Mouse (Mus musculus) kidney, postnatal 0 days (tissue): Measurements from ENCODE around the gene Atp10a. TPM values are rescaled to one million over a fixed set of nuclear protein-coding genes. Genes with fewer than 3 reads are reported as not detected.

Experiments
- ATAC-seq: fragments of 200-750 bp; cut with Nextera tagmentation; replicated peaks from 2 replicates; pipeline ENCODE4 v1.8.0; 2017; ENCODE audit warnings: low read depth, moderate number of reproducible peaks, moderate TSS enrichment, moderate library complexity; ENCODE audit not compliant: low FRiP score
- DNase-seq: peaks from one replicate; pipeline ENCODE4 v3.0.0-alpha.2; 2016; ENCODE audit warnings: low spot score
- H3K27ac ChIP-seq: fragments of 300-500 bp; sonication (generic); 2 replicates; pipeline ENCODE4 v1.5.1; 2014; ENCODE audit warnings: mild to moderate bottlenecking
- H3K27me3 ChIP-seq: fragments of 300-500 bp; sonication (generic); 2 replicates; pipeline ENCODE4 v1.6.1; 2014; ENCODE audit warnings: low read length, mixed read lengths; ENCODE audit not compliant: insufficient read depth
- H3K36me3 ChIP-seq: fragments of 300-500 bp; sonication (generic); 2 replicates; pipeline ENCODE4 v1.6.1; 2014; ENCODE audit warnings: low read length, mixed read lengths; ENCODE audit not compliant: insufficient read depth
- H3K4me1 ChIP-seq: fragments of 300-500 bp; sonication (generic); replicated peaks from 2 replicates; pipeline ENCODE4 v1.6.1; 2014; ENCODE audit warnings: antibody characterized with exemption, low read length, mixed read lengths; ENCODE audit not compliant: insufficient read depth
- H3K4me2 ChIP-seq: fragments of 300-500 bp; sonication (generic); 2 replicates; pipeline ENCODE4 v1.6.1; 2014; ENCODE audit warnings: mild to moderate bottlenecking, low read length, moderate library complexity, mixed read lengths
- H3K4me3 ChIP-seq: fragments of 300-500 bp; sonication (generic); replicated peaks from 2 replicates; pipeline ENCODE4 v1.5.1; 2014; ENCODE audit warnings: low read depth, low read length
- H3K9ac ChIP-seq: fragments of 300-500 bp; sonication (generic); 2 replicates; pipeline ENCODE4 v1.6.1; 2014; ENCODE audit warnings: low read depth, low read length
- H3K9me3 ChIP-seq: fragments of 300-500 bp; sonication (generic); replicated peaks from 2 replicates; pipeline ENCODE4 v1.6.1; 2016; ENCODE audit warnings: low read length, inconsistent platforms, mixed read lengths
- CTCF ChIP-seq: IDR thresholded peaks from 2 replicates; pipeline ENCODE4 v1.5.1; 2016; ENCODE audit warnings: antibody characterized with exemption, low read depth, mild to moderate bottlenecking, moderate library complexity
- WGBS: fragments of 180-500 bp; shearing (Covaris S2); extraction: QIAGEN DNeasy Blood & Tissue Kit; methylation state at CpG from one replicate; pipeline ENCODE4 v1.1.7; 2014; 5-methylcytosine and 5-hydroxymethylcytosine counted together
- polyA plus RNA-seq: library from polyadenylated mRNA; unstranded; fragments of >200 nt; fragmentation: Nextera tagmentation; extraction: Ambion mirVana; gene quantifications from 2 replicates; pipeline ENCODE4 v1.2.1, GENCODE M21; 2015

Gene Atp10a
- polyA plus RNA-seq, 1 experiment from 2014 or later = 2.3 TPM

DNA sequence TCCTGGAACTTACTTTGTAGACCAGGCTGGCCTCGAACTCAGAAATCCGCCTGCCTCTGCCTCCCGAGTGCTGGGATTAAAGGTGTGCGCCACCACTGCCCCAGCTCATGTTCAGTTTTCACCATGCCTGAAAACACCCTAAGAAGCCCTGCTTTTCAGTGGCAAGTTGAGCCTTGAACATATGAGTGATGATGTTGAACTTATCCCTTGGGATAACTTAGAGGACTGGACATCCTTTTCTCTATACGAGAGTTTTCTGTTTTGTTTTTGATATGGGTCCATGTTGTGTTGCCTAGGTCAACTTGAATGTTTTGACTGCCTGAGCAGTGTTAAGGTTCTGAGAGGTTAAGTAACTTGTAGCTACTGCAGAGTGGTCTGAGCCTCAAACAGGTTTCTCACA is 4.7 kb downstream of the Atp10a start:
- H3K27ac ChIP-seq = no peak overlapping the region
- TF ChIP-seq CTCF = no peak
- no peaks in the 10 kb centered on the region for H3K27me3 ChIP-seq
- no peaks in the 10 kb centered on the region; the same call in 1 of the 2 replicates for H3K4me1 ChIP-seq
- DNase-seq = no peak
- H3K36me3 ChIP-seq = no peaks in the 10 kb centered on the region
- H3K9ac ChIP-seq = no peak overlapping the region
- H3K4me2 ChIP-seq = no peak overlapping the region
- 88% methylated on average over 5 of the region's 5 CpGs for WGBS
- no peaks in the 10 kb centered on the region for H3K9me3 ChIP-seq
- H3K4me3 ChIP-seq = no peak overlapping the region
- no peak for ATAC-seq

DNA sequence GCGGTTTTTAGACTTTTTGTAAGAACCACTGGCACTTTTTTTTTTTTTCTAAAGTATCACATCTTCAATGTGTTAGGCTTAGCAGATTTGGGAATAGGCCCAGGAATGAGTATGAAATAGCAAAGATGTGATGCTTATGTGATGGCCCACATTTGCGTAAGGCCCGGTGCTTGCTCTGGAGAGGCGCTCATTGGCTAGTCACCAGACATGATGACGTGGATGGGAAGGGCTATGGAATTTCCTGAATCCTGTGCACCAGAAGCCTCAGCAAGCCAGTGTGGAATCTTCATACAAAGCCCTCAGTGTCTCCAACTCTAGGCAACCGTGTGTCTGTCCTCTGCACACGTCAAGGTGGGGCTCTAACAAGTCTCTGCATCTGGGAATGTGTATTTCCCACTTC is 5.1 kb downstream of the Atp10a start:
- H3K9me3 ChIP-seq = no peaks in the 10 kb centered on the region
- no peak overlapping the region for H3K4me3 ChIP-seq
- no peak for TF ChIP-seq CTCF
- H3K4me2 ChIP-seq = no peak overlapping the region
- no peak for ATAC-seq
- no peak overlapping the region for H3K9ac ChIP-seq
- no peak for DNase-seq
- WGBS = 91% methylated on average over 7 of the region's 7 CpGs
- H3K4me1 ChIP-seq = no peaks in the 10 kb centered on the region; the same call in 1 of the 2 replicates
- no peak overlapping the region for H3K27ac ChIP-seq
- H3K27me3 ChIP-seq = no peaks in the 10 kb centered on the region
- no peaks in the 10 kb centered on the region for H3K36me3 ChIP-seq

DNA sequence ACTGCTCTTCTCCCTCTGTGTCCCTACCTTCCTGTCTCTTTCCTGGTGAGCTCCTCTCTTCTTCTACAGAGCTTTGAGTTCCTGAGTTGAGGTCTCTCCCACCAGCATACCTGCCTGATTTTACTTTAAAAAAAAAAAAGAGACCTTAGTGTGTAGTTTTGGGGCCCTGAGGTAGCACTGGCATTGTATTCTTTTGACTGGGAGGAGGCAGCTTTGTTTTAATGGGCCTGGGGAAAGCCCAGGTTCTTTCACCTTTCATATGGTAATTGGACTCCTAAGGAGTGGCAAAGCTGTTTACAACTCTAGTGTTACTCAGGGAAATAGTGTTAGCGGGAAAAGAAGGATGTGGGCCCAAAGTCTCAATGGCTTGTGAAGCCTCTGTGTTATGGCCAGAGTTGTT is 12.7 kb downstream of the Atp10a start:
- Histone ChIP-seq H3K27ac (no peak overlapping the region), H3K4me1 (no peaks in the 10 kb centered on the region), H3K4me3 (no peak overlapping the region), H3K4me2 (no peak overlapping the region), H3K36me3 (no peaks in the 10 kb centered on the region), H3K27me3 (no peaks in the 10 kb centered on the region), H3K9ac (no peak overlapping the region), H3K9me3 (no peaks in the 10 kb centered on the region)
- WGBS = 58% methylated on average over 1 of the region's 1 CpGs
- DNase-seq = no peak
- TF ChIP-seq CTCF = no peak
- ATAC-seq = no peak

DNA sequence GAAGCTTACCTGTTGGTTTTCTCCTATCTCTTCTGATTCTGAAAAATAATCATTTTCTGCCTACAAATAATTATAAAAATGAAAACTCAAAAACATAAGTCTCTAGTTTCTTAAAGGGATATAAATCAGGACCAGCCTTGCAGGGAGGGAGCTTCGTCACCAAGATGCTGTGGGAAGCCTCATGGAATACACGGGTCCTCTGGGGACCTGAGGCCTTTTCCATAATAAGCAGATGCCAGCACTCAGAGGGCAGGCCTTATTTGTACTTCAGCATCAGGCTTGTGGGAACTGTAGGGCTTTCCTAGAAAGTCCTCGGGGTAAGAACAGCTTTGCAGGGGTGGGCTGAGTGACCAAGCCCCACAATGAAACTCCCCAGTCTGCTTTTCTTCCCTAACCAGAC is 20.1 kb downstream of the Atp10a start:
- Histone ChIP-seq H3K4me3 (no peak overlapping the region), H3K27me3 (no peaks in the 10 kb centered on the region), H3K9me3 (no peaks in the 10 kb centered on the region), H3K27ac (no peak overlapping the region), H3K36me3 (no peaks in the 10 kb centered on the region), H3K9ac (no peak overlapping the region), H3K4me2 (no peak overlapping the region), H3K4me1 (no peaks in the 10 kb centered on the region)
- no peak for ATAC-seq
- DNase-seq = no peak
- TF ChIP-seq CTCF = no peak
- WGBS = 48% methylated on average over 3 of the region's 3 CpGs

GRCm38 (mm10) chr7:58677111-58677805 is 21.3 kb downstream of the Atp10a start:
- 44% methylated on average over 5 of the region's 5 CpGs for WGBS
- Histone ChIP-seq H3K4me2 (no peak overlapping the region), H3K4me3 (no peak overlapping the region), H3K27me3 (no peaks in the 10 kb centered on the region), H3K36me3 (no peaks in the 10 kb centered on the region), H3K9ac (no peak overlapping the region), H3K9me3 (no peaks in the 10 kb centered on the region), H3K27ac (no peak overlapping the region), H3K4me1 (no peaks in the 10 kb centered on the region)
- no peak for DNase-seq
- no peak for ATAC-seq
- 0 out of 2 replicates have a peak, but pooled peaks have one; percentile 3 for TF ChIP-seq CTCF

DNA sequence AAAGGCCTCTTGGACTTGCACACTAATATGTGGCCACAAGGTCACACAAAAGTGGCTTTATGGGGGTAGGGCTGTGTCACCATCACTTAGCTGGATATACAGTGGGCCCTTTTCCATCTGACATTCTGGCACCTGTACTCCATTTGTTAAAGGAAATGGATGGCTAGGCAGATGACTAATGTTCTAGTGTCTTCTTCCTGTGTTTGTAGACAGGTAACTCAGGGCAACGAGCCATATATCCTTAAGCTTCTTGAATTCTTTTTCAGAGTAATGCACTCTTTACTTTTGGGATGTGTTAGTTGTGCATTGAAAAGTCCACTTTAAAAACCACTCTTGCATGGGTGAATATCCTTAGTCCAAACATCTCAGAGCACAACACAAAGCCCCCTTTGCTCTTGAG is 30.0 kb downstream of the Atp10a start:
- H3K27me3 ChIP-seq = no peaks in the 10 kb centered on the region
- no peaks in the 10 kb centered on the region for H3K4me1 ChIP-seq
- H3K4me3 ChIP-seq = no peak overlapping the region
- no peak for TF ChIP-seq CTCF
- ATAC-seq = no peak
- 59% methylated on average over 1 of the region's 1 CpGs for WGBS
- no peaks in the 10 kb centered on the region for H3K9me3 ChIP-seq
- no peaks in the 10 kb centered on the region for H3K36me3 ChIP-seq
- H3K9ac ChIP-seq = no peak overlapping the region
- H3K4me2 ChIP-seq = no peak overlapping the region
- no peak for DNase-seq
- no peak overlapping the region for H3K27ac ChIP-seq

GRCm38 (mm10) chr7:58686573-58686972 is 30.6 kb downstream of the Atp10a start:
- ATAC-seq (no peak), DNase-seq (peak; percentile 26)
- Histone ChIP-seq H3K4me2 (no peak overlapping the region), H3K27ac (no peak overlapping the region), H3K36me3 (no peaks in the 10 kb centered on the region), H3K9me3 (no peaks in the 10 kb centered on the region), H3K4me1 (no peaks in the 10 kb centered on the region), H3K27me3 (no peaks in the 10 kb centered on the region), H3K4me3 (no peak overlapping the region), H3K9ac (no peak overlapping the region)
- no peak for TF ChIP-seq CTCF
- 40% methylated on average over 5 of the region's 5 CpGs for WGBS
